Mouse (Mus musculus) intestine, embryonic 16.5 days (tissue): ENCODE measurements around the gene Cyp2ab1. TPM values are rescaled to one million over a fixed set of nuclear protein-coding genes. Genes with fewer than 3 reads are reported as not detected.
A peak's percentile ranks its signal among the peaks of the same experiment; 100 is the strongest.
"Not testable (repeated sequence)": the region's sequence is repeated elsewhere in the genome, so short reads cannot be mapped to it uniquely, and the experiment has no call there.

Experiments used
- ATAC-seq: fragments of 200-750 bp; cut with Nextera tagmentation; 2 replicates; pipeline ENCODE4 v1.8.0; 2017; ENCODE audit warnings: moderate TSS enrichment, moderate library complexity
- H3K27ac ChIP-seq: fragments of 300-500 bp; sonication (generic); 2 replicates; pipeline ENCODE4 v1.5.1; 2014; ENCODE audit warnings: mild to moderate bottlenecking, low read length
- H3K27me3 ChIP-seq: fragments of 300-500 bp; sonication (generic); replicated peaks from 2 replicates; pipeline ENCODE4 v1.6.1; 2014; ENCODE audit warnings: low read length, control low read depth, mixed read lengths; ENCODE audit not compliant: control insufficient read depth, insufficient read depth
- H3K36me3 ChIP-seq: fragments of 300-500 bp; sonication (generic); 2 replicates; pipeline ENCODE4 v1.6.1; 2014; ENCODE audit warnings: low read length, control low read depth; ENCODE audit not compliant: control insufficient read depth, insufficient read depth
- H3K4me1 ChIP-seq: fragments of 300-500 bp; sonication (generic); 2 replicates; pipeline ENCODE4 v1.6.1; 2014; ENCODE audit warnings: low read length, control low read depth, mixed read lengths; ENCODE audit not compliant: control insufficient read depth, insufficient read depth
- H3K4me2 ChIP-seq: fragments of 300-500 bp; sonication (generic); 2 replicates; pipeline ENCODE4 v1.6.1; 2014; ENCODE audit warnings: low read depth, low read length, control low read depth
- H3K4me3 ChIP-seq: fragments of 300-500 bp; sonication (generic); 2 replicates; pipeline ENCODE4 v1.5.1; 2014; ENCODE audit warnings: mild to moderate bottlenecking, low read length
- H3K9ac ChIP-seq: fragments of 300-500 bp; sonication (generic); 2 replicates; pipeline ENCODE4 v1.6.1; 2014; ENCODE audit warnings: low read depth, low read length
- H3K9me3 ChIP-seq: fragments of 300-500 bp; sonication (generic); 2 replicates; pipeline ENCODE4 v1.6.1; 2016; ENCODE audit warnings: low read length, control low read depth; ENCODE audit not compliant: control insufficient read depth
- WGBS: fragments of 180-500 bp; shearing (Covaris S2); extraction: QIAGEN DNeasy Blood & Tissue Kit; methylation state at CpG from one replicate; pipeline ENCODE4 v1.1.7; 2014; 5-methylcytosine and 5-hydroxymethylcytosine counted together
- polyA plus RNA-seq: library from polyadenylated mRNA; unstranded; fragments of >200 nt; fragmentation: Nextera tagmentation; extraction: Ambion mirVana; gene quantifications from 2 replicates; pipeline ENCODE4 v1.2.1, GENCODE M21; 2015

Cyp2ab1 gene
- polyA plus RNA-seq = not detected in 2 replicates

GRCm38 (mm10) chr16:20325286-20325685 is at the start of gene Cyp2ab1:
TSS of gene Cyp2ab1 (minus strand) at chr16:20325404.
- Histone ChIP-seq H3K4me2 (no peak within 1 kb of the TSS), H3K27ac (no peak within 1 kb of the TSS), H3K4me1 (no peaks in the 10 kb centered on the region), H3K36me3 (no peaks in the 10 kb centered on the region; the same call in 1 of the 2 replicates), H3K27me3 (no peaks in the 10 kb centered on the region), H3K4me3 (no peak within 1 kb of the TSS), H3K9me3 (no peaks in the 10 kb centered on the region), H3K9ac (no peak within 1 kb of the TSS)
- ATAC-seq = no peak
- 56% methylated on average over 5 of the region's 5 CpGs for whole genome bisulfite sequencing

- H3K27me3 ChIP-seq = no peaks in the 10 kb centered on the region
- H3K9ac ChIP-seq = no peak overlapping the region
- no peaks in the 10 kb centered on the region for H3K4me1 ChIP-seq
- no peak overlapping the region for H3K4me3 ChIP-seq
- peak; percentile 60 for ATAC-seq
- no peaks in the 10 kb centered on the region for H3K9me3 ChIP-seq
- no peak overlapping the region for H3K4me2 ChIP-seq
- no peaks in the 10 kb centered on the region; the same call in 1 of the 2 replicates for H3K36me3 ChIP-seq
- WGBS = 70% methylated on average over 4 of the region's 4 CpGs
- no peak overlapping the region for H3K27ac ChIP-seq
Measured at GRCm38 (mm10) chr16:20371731-20372130, 46.5 kb upstream of the Cyp2ab1 start.

- H3K4me2 ChIP-seq = no peak overlapping the region
- H3K4me1 ChIP-seq = no peaks in the 10 kb centered on the region
- H3K9ac ChIP-seq = no peak overlapping the region
- H3K27ac ChIP-seq = no peak overlapping the region
- peaks cover 7% of the 10 kb centered on the region; the same call in 1 of the 2 replicates for H3K36me3 ChIP-seq
- no peak for ATAC-seq
- WGBS = 90% methylated on average over 9 of the region's 9 CpGs
- no peaks in the 10 kb centered on the region for H3K27me3 ChIP-seq
- no peak overlapping the region for H3K4me3 ChIP-seq
- no peaks in the 10 kb centered on the region for H3K9me3 ChIP-seq
Measured at GRCm38 (mm10) chr16:20368221-20368620, 43.0 kb upstream of the Cyp2ab1 start.

GRCm38 (mm10) chr16:20362121-20362520 is 36.9 kb upstream of the Cyp2ab1 start:
- no peak overlapping the region for H3K4me2 ChIP-seq
- no peaks in the 10 kb centered on the region for H3K4me1 ChIP-seq
- WGBS = 93% methylated on average over 11 of the region's 11 CpGs
- 0 out of 2 replicates have a peak, but pooled peaks cover 7% of the 10 kb centered on the region for H3K36me3 ChIP-seq
- no peak overlapping the region for H3K4me3 ChIP-seq
- no peaks in the 10 kb centered on the region for H3K9me3 ChIP-seq
- no peaks in the 10 kb centered on the region for H3K27me3 ChIP-seq
- no peak for ATAC-seq
- no peak overlapping the region for H3K27ac ChIP-seq
- H3K9ac ChIP-seq = no peak overlapping the region

GRCm38 (mm10) chr16:20361496-20361895 is 36.3 kb upstream of the Cyp2ab1 start:
- not testable (repeated sequence) for H3K4me1 ChIP-seq, H3K4me2 ChIP-seq, ATAC-seq, H3K9ac ChIP-seq, H3K4me3 ChIP-seq, H3K9me3 ChIP-seq, H3K27me3 ChIP-seq, H3K27ac ChIP-seq, H3K36me3 ChIP-seq
- 81% methylated on average over 3 of the region's 3 CpGs for WGBS

GRCm38 (mm10) chr16:20359643-20360295 is 34.6 kb upstream of the Cyp2ab1 start:
- Histone ChIP-seq H3K9ac (no peak overlapping the region), H3K4me3 (no peak overlapping the region), H3K9me3 (no peaks in the 10 kb centered on the region), H3K36me3 (0 out of 2 replicates have a peak, but pooled peaks cover 10% of the 10 kb centered on the region), H3K4me1 (no peaks in the 10 kb centered on the region), H3K27ac (no peak overlapping the region), H3K27me3 (no peaks in the 10 kb centered on the region), H3K4me2 (no peak overlapping the region)
- WGBS = 85% methylated on average over 9 of the region's 9 CpGs
- ATAC-seq = no peak

GRCm38 (mm10) chr16:20357837-20358236 is 32.6 kb upstream of the Cyp2ab1 start:
- Histone ChIP-seq H3K9me3 (no peaks in the 10 kb centered on the region), H3K27ac (no peak overlapping the region), H3K4me2 (no peak overlapping the region), H3K4me3 (no peak overlapping the region), H3K9ac (no peak overlapping the region), H3K27me3 (no peaks in the 10 kb centered on the region), H3K36me3 (0 out of 2 replicates have a peak, but pooled peaks cover 3% of the 10 kb centered on the region), H3K4me1 (no peaks in the 10 kb centered on the region)
- no peak for ATAC-seq
- WGBS = 90% methylated on average over 5 of the region's 5 CpGs

- WGBS = 96% methylated on average over 2 of the region's 2 CpGs
- no peak overlapping the region for H3K9ac ChIP-seq
- no peaks in the 10 kb centered on the region for H3K27me3 ChIP-seq
- no peak overlapping the region for H3K4me3 ChIP-seq
- H3K27ac ChIP-seq = no peak overlapping the region
- H3K4me1 ChIP-seq = no peaks in the 10 kb centered on the region
- no peak for ATAC-seq
- no peaks in the 10 kb centered on the region for H3K9me3 ChIP-seq
- no peak overlapping the region for H3K4me2 ChIP-seq
- 0 out of 2 replicates have a peak, but pooled peaks cover 3% of the 10 kb centered on the region for H3K36me3 ChIP-seq
Measured at GRCm38 (mm10) chr16:20354762-20355161, 29.6 kb upstream of the Cyp2ab1 start.

- Histone ChIP-seq H3K9ac (no peak overlapping the region), H3K4me1 (no peaks in the 10 kb centered on the region), H3K27me3 (no peaks in the 10 kb centered on the region), H3K36me3 (0 out of 2 replicates have a peak, but pooled peaks cover 3% of the 10 kb centered on the region), H3K9me3 (no peaks in the 10 kb centered on the region), H3K4me3 (no peak overlapping the region), H3K4me2 (no peak overlapping the region), H3K27ac (no peak overlapping the region)
- WGBS = 94% methylated on average over 1 of the region's 1 CpGs
- ATAC-seq = no peak
Measured at GRCm38 (mm10) chr16:20354011-20354410, 28.8 kb upstream of the Cyp2ab1 start.

- ATAC-seq = no peak
- H3K27ac ChIP-seq = no peak overlapping the region
- 96% methylated on average over 1 of the region's 1 CpGs for WGBS
- no peak overlapping the region for H3K4me3 ChIP-seq
- no peaks in the 10 kb centered on the region for H3K36me3 ChIP-seq
- no peak overlapping the region for H3K4me2 ChIP-seq
- H3K27me3 ChIP-seq = no peaks in the 10 kb centered on the region
- H3K9ac ChIP-seq = no peak overlapping the region
- H3K4me1 ChIP-seq = no peaks in the 10 kb centered on the region
- H3K9me3 ChIP-seq = no peaks in the 10 kb centered on the region
Measured at GRCm38 (mm10) chr16:20345464-20345863, 20.3 kb upstream of the Cyp2ab1 start.
